Mouse (Mus musculus) myocyte (in vitro differentiated cells): ENCODE measurements around the gene BC049715. TPM values are rescaled to one million over a fixed set of nuclear protein-coding genes. Genes with fewer than 3 reads are reported as not detected.
"Not testable (repeated sequence)": the region's sequence is repeated elsewhere in the genome, so short reads cannot be mapped to it uniquely, and the experiment has no call there.

Experiments used
- H3K27me3 ChIP-seq: one replicate; pipeline ENCODE4 v1.6.1; 2011; ENCODE audit not compliant: control insufficient read depth, insufficient read depth, insufficient read length
- H3K36me3 ChIP-seq: one replicate; pipeline ENCODE4 v1.6.1; 2011; ENCODE audit not compliant: control insufficient read depth, insufficient read depth
- H3K4me2 ChIP-seq: one replicate; pipeline ENCODE4 v1.6.1; 2011; ENCODE audit warnings: low read depth, control low read depth
- H3K4me3 ChIP-seq: one replicate; pipeline ENCODE4 v1.5.1; 2011; ENCODE audit warnings: mild to moderate bottlenecking, control low read depth, moderate library complexity
- H3K79me2 ChIP-seq: one replicate; pipeline ENCODE4 v1.6.1; 2011; ENCODE audit not compliant: control insufficient read depth, insufficient read depth
- H3ac ChIP-seq: one replicate; pipeline ENCODE4 v1.6.1; 2011; ENCODE audit not compliant: control insufficient read depth, insufficient read length
- CEBPB ChIP-seq: IDR thresholded peaks from 2 replicates; pipeline ENCODE4 v1.6.1; 2011; ENCODE audit warnings: mild to moderate bottlenecking, moderate library complexity; ENCODE audit not compliant: poor library complexity, insufficient read depth, severe bottlenecking
- E2F4 ChIP-seq: IDR thresholded peaks from one replicate; pipeline ENCODE4 v1.6.1; 2011; ENCODE audit warnings: mild to moderate bottlenecking, control low read depth, moderate library complexity; ENCODE audit not compliant: insufficient read depth
- MAX ChIP-seq: IDR thresholded peaks from one replicate; pipeline ENCODE4 v1.6.1; 2011; ENCODE audit warnings: low read depth, mild to moderate bottlenecking, control low read depth
- MYOD1 ChIP-seq, 3 experiments: IDR thresholded peaks; one replicate each; pipeline ENCODE4 v1.6.1; 2011; ENCODE audit warnings: control low read depth in 2 of 3, low read depth in 2 of 3, mild to moderate bottlenecking in 2 of 3, moderate library complexity in 1 of 3; ENCODE audit not compliant: insufficient read length in 2 of 3, control insufficient read depth in 1 of 3
- MYOG ChIP-seq, 3 experiments: IDR thresholded peaks; one replicate each; pipeline ENCODE4 v1.6.1; 2011; ENCODE audit warnings: control low read depth in 2 of 3, low read depth in 2 of 3, mild to moderate bottlenecking in 2 of 3; ENCODE audit not compliant: insufficient read length in 2 of 3, control insufficient read depth in 1 of 3, insufficient read depth in 1 of 3
- POLR2A ChIP-seq: IDR thresholded peaks from one replicate; pipeline ENCODE4 v1.6.1; 2011; ENCODE audit warnings: low read depth, mild to moderate bottlenecking, control low read depth, moderate library complexity; ENCODE audit not compliant: insufficient read length
- POLR2AphosphoS2 ChIP-seq: IDR thresholded peaks from one replicate; pipeline ENCODE4 v1.6.1; 2011; ENCODE audit warnings: low read depth, control low read depth; ENCODE audit not compliant: insufficient read length
- REST ChIP-seq: IDR thresholded peaks from one replicate; pipeline ENCODE4 v1.6.1; 2011; ENCODE audit warnings: mild to moderate bottlenecking, control low read depth, moderate library complexity; ENCODE audit not compliant: insufficient read depth, insufficient read length
- SRF ChIP-seq: IDR thresholded peaks from one replicate; pipeline ENCODE4 v1.6.1; 2011; ENCODE audit warnings: low read depth; ENCODE audit not compliant: control insufficient read depth, insufficient read length
- TCF12 ChIP-seq: IDR thresholded peaks from one replicate; pipeline ENCODE4 v1.6.1; 2011; ENCODE audit warnings: mild to moderate bottlenecking, control low read depth; ENCODE audit not compliant: poor library complexity, insufficient read depth, severe bottlenecking
- TCF3 ChIP-seq: IDR thresholded peaks from one replicate; pipeline ENCODE4 v1.6.1; 2011; ENCODE audit warnings: low read depth, control low read depth; ENCODE audit not compliant: insufficient read length
- USF1 ChIP-seq: IDR thresholded peaks from one replicate; pipeline ENCODE4 v1.6.1; 2011; ENCODE audit warnings: low read depth, mild to moderate bottlenecking, control low read depth, moderate library complexity
- polyA plus RNA-seq: library from polyadenylated mRNA; unstranded; fragments of >200 nt; fragmentation: generic; extraction: Trizol; gene quantifications from one replicate; pipeline ENCODE4 v1.2.1, GENCODE M21; 2012; ENCODE audit warnings: missing spikeins

The BC049715 gene
- polyA plus RNA-seq, 1 experiment: 0.10 TPM

- Histone ChIP-seq H3ac (no peak overlapping the region), H3K36me3 (no peaks in the 10 kb centered on the region), H3K4me3 (peak overlapping the region; percentile 5), H3K79me2 (no peaks in the 10 kb centered on the region), H3K4me2 (peak overlapping the region; percentile 64), H3K27me3 (no peaks in the 10 kb centered on the region)
- TF ChIP-seq MYOD1 (IDR thresholded peaks at IDR 0.05; ENCODE audit: control insufficient read depth in 1 of 3, insufficient read length in 2 of 3, low read depth in 2 of 3) (no peak), CEBPB (no peak), POLR2A (no peak), REST (no peak), USF1 (no peak), SRF (no peak), E2F4 (no peak), TCF3 (no peak), MAX (no peak), POLR2AphosphoS2 (no peak), TCF12 (no peak), MYOG (IDR thresholded peaks at IDR 0.05; ENCODE audit: control insufficient read depth in 1 of 3, insufficient read depth in 1 of 3, insufficient read length in 2 of 3, low read depth in 2 of 3) (no peak)
Measured at GRCm38 (mm10) chr6:136874599-136874998, 47.2 kb downstream of the BC049715 start.

GRCm38 (mm10) chr6:136875670-136876069 is 48.2 kb downstream of the BC049715 start, which contains the start of gene Mgp:
Mgp (minus strand) TSS chr6:136875823.
- H3K4me3 ChIP-seq: peak within 1 kb of the TSS; percentile 5
- no peaks in the 10 kb centered on the region for H3K27me3 ChIP-seq
- H3K36me3 ChIP-seq: no peaks in the 10 kb centered on the region
- TF ChIP-seq POLR2A (peak; percentile 51), SRF (no peak)
- no peaks in the 10 kb centered on the region for H3K79me2 ChIP-seq
- peak within 1 kb of the TSS; percentile 64 for H3K4me2 ChIP-seq
- H3ac ChIP-seq: no peak within 1 kb of the TSS

- Histone ChIP-seq H3K27me3 (no peaks in the 10 kb centered on the region), H3K36me3 (no peaks in the 10 kb centered on the region), H3K79me2 (no peaks in the 10 kb centered on the region), H3K4me3 (no peak overlapping the region), H3K4me2 (no peak overlapping the region), H3ac (no peak overlapping the region)
- TF ChIP-seq TCF3 (no peak), CEBPB (no peak), MAX (no peak), POLR2AphosphoS2 (no peak)
Measured at GRCm38 (mm10) chr6:136881678-136882077, 54.3 kb downstream of the BC049715 start.

GRCm38 (mm10) chr6:136883431-136883915 is 56.0 kb downstream of the BC049715 start:
- no peaks in the 10 kb centered on the region for H3K79me2 ChIP-seq
- TF ChIP-seq E2F4 (no peak), POLR2AphosphoS2 (no peak), POLR2A (no peak), TCF12 (no peak)
- no peak overlapping the region for H3ac ChIP-seq
- no peaks in the 10 kb centered on the region for H3K27me3 ChIP-seq
- H3K4me3 ChIP-seq: no peak overlapping the region
- no peaks in the 10 kb centered on the region for H3K36me3 ChIP-seq
- H3K4me2 ChIP-seq: no peak overlapping the region

- Histone ChIP-seq H3ac (no peak overlapping the region), H3K4me3 (no peak overlapping the region), H3K4me2 (no peak overlapping the region), H3K79me2 (no peaks in the 10 kb centered on the region), H3K36me3 (no peaks in the 10 kb centered on the region), H3K27me3 (no peaks in the 10 kb centered on the region)
- TF ChIP-seq CEBPB (no peak), POLR2AphosphoS2 (no peak), REST (no peak), E2F4 (no peak), TCF12 (no peak), MAX (no peak), MYOG (IDR thresholded peaks at IDR 0.05; ENCODE audit: control insufficient read depth in 1 of 3, insufficient read depth in 1 of 3, insufficient read length in 2 of 3, low read depth in 2 of 3) (no peak), SRF (no peak), MYOD1 (IDR thresholded peaks at IDR 0.05; ENCODE audit: control insufficient read depth in 1 of 3, insufficient read length in 2 of 3, low read depth in 2 of 3) (no peak), USF1 (no peak), TCF3 (no peak), POLR2A (no peak)
Measured at GRCm38 (mm10) chr6:136883961-136884360, 56.5 kb downstream of the BC049715 start.

- H3K4me2 ChIP-seq, H3K27me3 ChIP-seq, H3K4me3 ChIP-seq, H3ac ChIP-seq, H3K36me3 ChIP-seq, H3K79me2 ChIP-seq: not testable (repeated sequence)
Measured at GRCm38 (mm10) chr6:136884766-136885165, 57.3 kb downstream of the BC049715 start.
